Mouse (Mus musculus) intestine, embryonic 16.5 days (tissue): ENCODE results near the gene Snx17. TPM values are rescaled to one million over a fixed set of nuclear protein-coding genes. Genes with fewer than 3 reads are reported as not detected.

Experiments
- ATAC-seq: fragments of 200-750 bp; cut with Nextera tagmentation; 2 replicates; pipeline ENCODE4 v1.8.0; 2017; ENCODE audit warnings: moderate TSS enrichment, moderate library complexity
- H3K27ac ChIP-seq: fragments of 300-500 bp; sonication (generic); 2 replicates; pipeline ENCODE4 v1.5.1; 2014; ENCODE audit warnings: mild to moderate bottlenecking, low read length
- H3K27me3 ChIP-seq: fragments of 300-500 bp; sonication (generic); replicated peaks from 2 replicates; pipeline ENCODE4 v1.6.1; 2014; ENCODE audit warnings: low read length, control low read depth, mixed read lengths; ENCODE audit not compliant: control insufficient read depth, insufficient read depth
- H3K36me3 ChIP-seq: fragments of 300-500 bp; sonication (generic); 2 replicates; pipeline ENCODE4 v1.6.1; 2014; ENCODE audit warnings: low read length, control low read depth; ENCODE audit not compliant: control insufficient read depth, insufficient read depth
- H3K4me1 ChIP-seq: fragments of 300-500 bp; sonication (generic); 2 replicates; pipeline ENCODE4 v1.6.1; 2014; ENCODE audit warnings: low read length, control low read depth, mixed read lengths; ENCODE audit not compliant: control insufficient read depth, insufficient read depth
- H3K4me2 ChIP-seq: fragments of 300-500 bp; sonication (generic); 2 replicates; pipeline ENCODE4 v1.6.1; 2014; ENCODE audit warnings: low read depth, low read length, control low read depth
- H3K4me3 ChIP-seq: fragments of 300-500 bp; sonication (generic); 2 replicates; pipeline ENCODE4 v1.5.1; 2014; ENCODE audit warnings: mild to moderate bottlenecking, low read length
- H3K9ac ChIP-seq: fragments of 300-500 bp; sonication (generic); 2 replicates; pipeline ENCODE4 v1.6.1; 2014; ENCODE audit warnings: low read depth, low read length
- H3K9me3 ChIP-seq: fragments of 300-500 bp; sonication (generic); 2 replicates; pipeline ENCODE4 v1.6.1; 2016; ENCODE audit warnings: low read length, control low read depth; ENCODE audit not compliant: control insufficient read depth
- WGBS: fragments of 180-500 bp; shearing (Covaris S2); extraction: QIAGEN DNeasy Blood & Tissue Kit; methylation state at CpG from one replicate; pipeline ENCODE4 v1.1.7; 2014; 5-methylcytosine and 5-hydroxymethylcytosine counted together
- polyA plus RNA-seq: library from polyadenylated mRNA; unstranded; fragments of >200 nt; fragmentation: Nextera tagmentation; extraction: Ambion mirVana; gene quantifications from 2 replicates; pipeline ENCODE4 v1.2.1, GENCODE M21; 2015

Gene Snx17
- polyA plus RNA-seq, 1 experiment from 2014 or later = 149 TPM

GRCm38 (mm10) chr5:31179766-31180630 lies 13.0 kb upstream of the Snx17 start, which contains the start of the genes Gm29609 and Gtf3c2:
Gm29609 (minus strand) TSS chr5:31179911.
Gtf3c2 (minus strand) TSS chr5:31180144.
- Histone ChIP-seq H3K27ac (peak within 1 kb of the TSS; percentile 99), H3K36me3 (no peaks in the 10 kb centered on the region), H3K9me3 (no peaks in the 10 kb centered on the region), H3K4me2 (peak within 1 kb of the TSS; percentile 84), H3K27me3 (no peaks in the 10 kb centered on the region), H3K4me3 (peak within 1 kb of the TSS; percentile 91), H3K9ac (peak within 1 kb of the TSS; percentile 85), H3K4me1 (0 out of 2 replicates have a peak, but pooled peaks cover 3% of the 10 kb centered on the region)
- WGBS = under 1% methylated on average over 59 of the region's 59 CpGs
- peak; percentile 99 for ATAC-seq

- Histone ChIP-seq H3K4me3 (no peak overlapping the region), H3K36me3 (no peaks in the 10 kb centered on the region), H3K4me2 (no peak overlapping the region), H3K27ac (no peak overlapping the region), H3K9me3 (no peaks in the 10 kb centered on the region), H3K27me3 (no peaks in the 10 kb centered on the region), H3K9ac (no peak overlapping the region), H3K4me1 (0 out of 2 replicates have a peak, but pooled peaks cover 3% of the 10 kb centered on the region)
- ATAC-seq = no peak
- 87% methylated on average over 9 of the region's 9 CpGs for WGBS
Measured at GRCm38 (mm10) chr5:31181183-31181770, 11.8 kb upstream of the Snx17 start.

GRCm38 (mm10) chr5:31183678-31184077 lies 9.3 kb upstream of the Snx17 start:
- no peaks in the 10 kb centered on the region for H3K9me3 ChIP-seq
- 54% methylated on average over 4 of the region's 4 CpGs for WGBS
- no peak overlapping the region for H3K4me2 ChIP-seq
- 0 out of 2 replicates have a peak, but pooled peaks cover 3% of the 10 kb centered on the region for H3K4me1 ChIP-seq
- no peak for ATAC-seq
- H3K9ac ChIP-seq = no peak overlapping the region
- H3K36me3 ChIP-seq = peaks cover 14% of the 10 kb centered on the region
- H3K27ac ChIP-seq = no peak overlapping the region
- H3K4me3 ChIP-seq = no peak overlapping the region
- H3K27me3 ChIP-seq = no peaks in the 10 kb centered on the region

- 79% methylated on average over 4 of the region's 4 CpGs for WGBS
- H3K36me3 ChIP-seq = peaks cover 21% of the 10 kb centered on the region
- H3K4me2 ChIP-seq = no peak overlapping the region
- no peaks in the 10 kb centered on the region for H3K27me3 ChIP-seq
- ATAC-seq = no peak
- H3K9ac ChIP-seq = no peak overlapping the region
- H3K4me1 ChIP-seq = peaks cover 11% of the 10 kb centered on the region; the same call in 1 of the 2 replicates
- no peak overlapping the region for H3K4me3 ChIP-seq
- no peak overlapping the region for H3K27ac ChIP-seq
- no peaks in the 10 kb centered on the region for H3K9me3 ChIP-seq
Measured at GRCm38 (mm10) chr5:31188223-31188840, 4.7 kb upstream of the Snx17 start.

- H3K9me3 ChIP-seq = no peaks in the 10 kb centered on the region
- H3K9ac ChIP-seq = no peak overlapping the region
- no peak overlapping the region for H3K27ac ChIP-seq
- 90% methylated on average over 9 of the region's 9 CpGs for WGBS
- peaks cover 22% of the 10 kb centered on the region for H3K4me1 ChIP-seq
- H3K4me3 ChIP-seq = no peak overlapping the region
- H3K36me3 ChIP-seq = peaks cover 21% of the 10 kb centered on the region
- H3K27me3 ChIP-seq = no peaks in the 10 kb centered on the region
- ATAC-seq = no peak
- H3K4me2 ChIP-seq = no peak overlapping the region
Measured at GRCm38 (mm10) chr5:31190201-31190600, 2.8 kb upstream of the Snx17 start.

- Histone ChIP-seq H3K4me3 (peak overlapping the region; percentile 71), H3K27ac (peak overlapping the region; percentile 88), H3K4me2 (peak overlapping the region; percentile 87), H3K9ac (peak overlapping the region; percentile 88), H3K27me3 (no peaks in the 10 kb centered on the region), H3K9me3 (no peaks in the 10 kb centered on the region), H3K4me1 (peaks cover 23% of the 10 kb centered on the region), H3K36me3 (peaks cover 32% of the 10 kb centered on the region)
- ATAC-seq = peak; percentile 76
- 11% methylated on average over 42 of the region's 42 CpGs for WGBS
Measured at GRCm38 (mm10) chr5:31192045-31192938, 735 bp upstream of the Snx17 start.

GRCm38 (mm10) chr5:31193631-31194281 lies 729 bp downstream of the Snx17 start:
- Histone ChIP-seq H3K27ac (peak overlapping the region; percentile 81), H3K9ac (peak overlapping the region; percentile 88), H3K4me2 (peak overlapping the region; percentile 49), H3K4me3 (peak overlapping the region; percentile 71), H3K4me1 (peaks cover 23% of the 10 kb centered on the region), H3K27me3 (no peaks in the 10 kb centered on the region), H3K9me3 (no peaks in the 10 kb centered on the region), H3K36me3 (peaks cover 36% of the 10 kb centered on the region)
- peak; percentile 3; the same call in 1 of the 2 replicates for ATAC-seq
- 9% methylated on average over 25 of the region's 25 CpGs for WGBS
